ENCODE assay signal across 7 mouse cellular contexts in genomic region chr4:155891551-155892001, GRCm38 (mm10). TPM values are rescaled to one million over a fixed set of nuclear protein-coding genes. Genes with fewer than 3 reads are reported as not detected.
DNase-seq lines count a peak whose midpoint lies in the region; ATAC-seq and TF ChIP-seq lines count a peak whose summit lies in the region.

Pusl1 (minus strand) TSS chr4:155891781.
Acap3 (plus strand) TSS chr4:155891822.

- peak within 1 kb of the TSS; percentile 92 for H3K4me3 ChIP-seq in embryonic facial prominence, embryonic 12.5 days
- peak within 1 kb of the TSS; percentile 88 for H3K4me3 ChIP-seq in kidney, adult 2 months (ENCODE audit: insufficient read depth, low read depth, low read length)
- peak within 1 kb of the TSS; percentile 93 for H3K4me3 ChIP-seq in limb, embryonic 12.5 days (replicated peaks)
- H3K4me3 ChIP-seq in midbrain, embryonic 15.5 days = peak within 1 kb of the TSS; percentile 98
- peak within 1 kb of the TSS; percentile 91 for H3K4me3 ChIP-seq in spleen, adult 2 months (ENCODE audit: extremely low read depth, insufficient read depth, insufficient read length)

- H3K27ac ChIP-seq in embryonic facial prominence, embryonic 12.5 days = peak within 1 kb of the TSS; percentile 95
- H3K27ac ChIP-seq in kidney, adult 2 months (ENCODE audit: insufficient read depth, low read depth, low read length) = peak within 1 kb of the TSS; percentile 95
- H3K27ac ChIP-seq in limb, embryonic 12.5 days = peak within 1 kb of the TSS; percentile 94
- peak within 1 kb of the TSS; percentile 100 for H3K27ac ChIP-seq in midbrain, embryonic 15.5 days
- peak within 1 kb of the TSS; percentile 99 for H3K27ac ChIP-seq in spleen, adult 2 months (ENCODE audit: insufficient read depth, low read length)

- no peaks in the 10 kb centered on the region for H3K9me3 ChIP-seq in embryonic facial prominence, embryonic 12.5 days
- H3K9me3 ChIP-seq in limb, embryonic 12.5 days = no peaks in the 10 kb centered on the region
- H3K9me3 ChIP-seq in midbrain, embryonic 15.5 days = no peaks in the 10 kb centered on the region

- H3K27me3 ChIP-seq in embryonic facial prominence, embryonic 12.5 days = no peaks in the 10 kb centered on the region
- H3K27me3 ChIP-seq in kidney, adult 2 months (replicated peaks; ENCODE audit: control insufficient read depth, insufficient read depth, low read length) = no peaks in the 10 kb centered on the region
- H3K27me3 ChIP-seq in limb, embryonic 12.5 days = no peaks in the 10 kb centered on the region
- H3K27me3 ChIP-seq in midbrain, embryonic 15.5 days (replicated peaks) = no peaks in the 10 kb centered on the region
- H3K27me3 ChIP-seq in spleen, adult 2 months (ENCODE audit: control insufficient read depth, insufficient read depth, low read length) = no peaks in the 10 kb centered on the region

- peak within 1 kb of the TSS; percentile 83 for H3K9ac ChIP-seq in embryonic facial prominence, embryonic 12.5 days
- peak within 1 kb of the TSS; percentile 83 for H3K9ac ChIP-seq in limb, embryonic 12.5 days (replicated peaks)
- H3K9ac ChIP-seq in midbrain, embryonic 15.5 days = peak within 1 kb of the TSS; percentile 98

- peaks cover 34% of the 10 kb centered on the region for H3K36me3 ChIP-seq in embryonic facial prominence, embryonic 12.5 days
- H3K36me3 ChIP-seq in kidney, adult 2 months (ENCODE audit: control insufficient read depth, insufficient read depth, low read length) = no peaks in the 10 kb centered on the region
- peaks cover 38% of the 10 kb centered on the region for H3K36me3 ChIP-seq in limb, embryonic 12.5 days
- peaks cover 28% of the 10 kb centered on the region for H3K36me3 ChIP-seq in midbrain, embryonic 15.5 days (replicated peaks)
- H3K36me3 ChIP-seq in spleen, adult 2 months (ENCODE audit: control insufficient read depth, insufficient read depth, low read length) = peaks cover 13% of the 10 kb centered on the region

- peak; percentile 98 for DNase-seq in adrenal gland, postnatal 25 days
- DNase-seq in heart, adult 18-20 months = peak; percentile 96 to 98
- DNase-seq in kidney, adult 2 months = peak; percentile 98
- peak; percentile 90 to 95 for DNase-seq in spleen, adult 2 months (ENCODE audit: low read depth in 1 of 2, low spot score in 2 of 2)

- peaks cover 34% of the 10 kb centered on the region for H3K4me1 ChIP-seq in embryonic facial prominence, embryonic 12.5 days
- H3K4me1 ChIP-seq in kidney, adult 2 months (ENCODE audit: control insufficient read depth, insufficient read depth, low read length) = peaks cover 7% of the 10 kb centered on the region; the same call in 1 of the 2 replicates
- H3K4me1 ChIP-seq in limb, embryonic 12.5 days (replicated peaks) = peaks cover 43% of the 10 kb centered on the region
- peaks cover 43% of the 10 kb centered on the region for H3K4me1 ChIP-seq in midbrain, embryonic 15.5 days
- H3K4me1 ChIP-seq in spleen, adult 2 months (ENCODE audit: control insufficient read depth, insufficient read depth, insufficient read length) = peaks cover 23% of the 10 kb centered on the region

- TF ChIP-seq CTCF in kidney, adult 2 months (conservative IDR thresholded peaks at IDR 0.05; ENCODE audit: insufficient read depth, insufficient read length, low read depth, low read length) = no peak
- TF ChIP-seq CTCF in spleen, adult 2 months (IDR thresholded peaks at IDR 0.05; ENCODE audit: extremely low read depth, insufficient read depth, insufficient read length, insufficient replicate concordance) = no peak

- under 1% methylated on average over 52 of the region's 52 CpGs for WGBS in embryonic facial prominence, embryonic 12.5 days
- under 1% methylated on average over 52 of the region's 52 CpGs for WGBS in kidney, adult 2 months
- under 1% methylated on average over 52 of the region's 52 CpGs for WGBS in limb, embryonic 12.5 days
- under 1% methylated on average over 52 of the region's 52 CpGs for WGBS in midbrain, embryonic 15.5 days
- under 1% methylated on average over 52 of the region's 52 CpGs for WGBS in spleen, adult 2 months

- peak; percentile 82 for ATAC-seq in embryonic facial prominence, embryonic 12.5 days (ENCODE audit: insufficient number of reproducible peaks, insufficient read depth, low FRiP score, low TSS enrichment)
- peak; percentile 83 for ATAC-seq in limb, embryonic 12.5 days (ENCODE audit: insufficient number of reproducible peaks, insufficient read depth, low FRiP score, low TSS enrichment, low read depth)
- peak; percentile 88 for ATAC-seq in midbrain, embryonic 15.5 days (replicated peaks)

- TF ChIP-seq POLR2A in kidney, adult 2 months (IDR thresholded peaks at IDR 0.05; ENCODE audit: low read depth, low read length) = no peak
- TF ChIP-seq POLR2A in spleen, adult 2 months (IDR thresholded peaks at IDR 0.05; ENCODE audit: low read depth, low read length) = no peak

- peak within 1 kb of the TSS; percentile 96 for H3K4me2 ChIP-seq in embryonic facial prominence, embryonic 12.5 days (replicated peaks)
- H3K4me2 ChIP-seq in limb, embryonic 12.5 days = peak within 1 kb of the TSS; percentile 94
- peak within 1 kb of the TSS; percentile 97 for H3K4me2 ChIP-seq in midbrain, embryonic 15.5 days

RNA-seq across cellular contexts. Expression of gene Pusl1, which starts in this region (rescaled TPM):
- total RNA-seq in adrenal gland, postnatal 25 days (2021) = 36.3 and 38.8 TPM in 2 replicates
- 56.0 and 56.6 TPM in 2 replicates for polyA plus RNA-seq in embryonic facial prominence, embryonic 12.5 days (2016; fragmentation: Nextera tagmentation; extraction: Ambion mirVana)
- total RNA-seq in heart, adult 18-20 months (2021) = 10 to 100 TPM; 10.4 to 12.8 TPM
- 27.3 and 34.1 TPM in 2 replicates for polyA plus RNA-seq in kidney, adult 2 months (2012; rRNA removed)
- polyA plus RNA-seq in limb, embryonic 12.5 days (2016; fragmentation: Nextera tagmentation; extraction: Ambion mirVana) = 45.4 and 48.5 TPM in 2 replicates
- polyA plus RNA-seq in midbrain, embryonic 15.5 days (2015; fragmentation: Nextera tagmentation; extraction: Ambion mirVana) = 60.1 and 66.6 TPM in 2 replicates
- 48.8 and 70.1 TPM in 2 replicates for polyA plus RNA-seq in spleen, adult 2 months (2012; rRNA removed)

RNA-seq across cellular contexts. Expression of gene Acap3, which starts in this region (rescaled TPM):
- total RNA-seq in adrenal gland, postnatal 25 days (2021) = 23.6 and 27.1 TPM in 2 replicates
- 25.1 and 27.7 TPM in 2 replicates for polyA plus RNA-seq in embryonic facial prominence, embryonic 12.5 days (2016; fragmentation: Nextera tagmentation; extraction: Ambion mirVana)
- 1 to 10 TPM; 8.6 to 8.8 TPM for total RNA-seq in heart, adult 18-20 months (2021)
- 14.6 and 18.3 TPM in 2 replicates for polyA plus RNA-seq in kidney, adult 2 months (2012; rRNA removed)
- polyA plus RNA-seq in limb, embryonic 12.5 days (2016; fragmentation: Nextera tagmentation; extraction: Ambion mirVana) = 18.4 and 25.5 TPM in 2 replicates
- polyA plus RNA-seq in midbrain, embryonic 15.5 days (2015; fragmentation: Nextera tagmentation; extraction: Ambion mirVana) = 88.3 and 89.8 TPM in 2 replicates
- 29.1 and 31.9 TPM in 2 replicates for polyA plus RNA-seq in spleen, adult 2 months (2012; rRNA removed)

Comparison
In these comparisons a context has a peak if more than half of its experiments do, and no peak if none do; other contexts are left out.
1. Peak in every context shown above with its lines: DNase-seq, ATAC-seq, H3K4me3 ChIP-seq and H3K27ac ChIP-seq.